Mouse (Mus musculus) kidney, embryonic 14.5 days (tissue): ENCODE measurements around the gene Zfp617. TPM values are rescaled to one million over a fixed set of nuclear protein-coding genes. Genes with fewer than 3 reads are reported as not detected.
"Not testable (repeated sequence)": the region's sequence is repeated elsewhere in the genome, so short reads cannot be mapped to it uniquely, and the experiment has no call there.

Experiments used
- ATAC-seq: fragments of 200-750 bp; cut with Nextera tagmentation; 2 replicates; pipeline ENCODE4 v1.8.0; 2017; ENCODE audit warnings: moderate number of reproducible peaks, mild to moderate bottlenecking, moderate TSS enrichment, moderate library complexity; ENCODE audit not compliant: low FRiP score, low TSS enrichment
- H3K27ac ChIP-seq: fragments of 300-500 bp; sonication (generic); 2 replicates; pipeline ENCODE4 v1.5.1; 2014; ENCODE audit warnings: low read depth, mild to moderate bottlenecking, low read length, moderate library complexity, mixed read lengths
- H3K27me3 ChIP-seq: fragments of 300-500 bp; sonication (generic); 2 replicates; pipeline ENCODE4 v1.6.1; 2014; ENCODE audit warnings: mild to moderate bottlenecking, low read length; ENCODE audit not compliant: control insufficient read depth, insufficient read depth
- H3K36me3 ChIP-seq: fragments of 300-500 bp; sonication (generic); 2 replicates; pipeline ENCODE4 v1.6.1; 2014; ENCODE audit warnings: low read length, mixed read lengths; ENCODE audit not compliant: control insufficient read depth, insufficient read depth
- H3K4me1 ChIP-seq: fragments of 300-500 bp; sonication (generic); 2 replicates; pipeline ENCODE4 v1.6.1; 2014; ENCODE audit warnings: low read length, mixed read lengths; ENCODE audit not compliant: control insufficient read depth, insufficient read depth
- H3K4me2 ChIP-seq: fragments of 300-500 bp; sonication (generic); replicated peaks from 2 replicates; pipeline ENCODE4 v1.6.1; 2014; ENCODE audit warnings: low read depth, mild to moderate bottlenecking, low read length
- H3K4me3 ChIP-seq: fragments of 300-500 bp; sonication (generic); 2 replicates; pipeline ENCODE4 v1.5.1; 2014; ENCODE audit warnings: mild to moderate bottlenecking, low read length
- H3K9ac ChIP-seq: fragments of 300-500 bp; sonication (generic); 2 replicates; pipeline ENCODE4 v1.6.1; 2014; ENCODE audit warnings: low read depth, mild to moderate bottlenecking, low read length, moderate library complexity
- H3K9me3 ChIP-seq: fragments of 300-500 bp; sonication (generic); 2 replicates; pipeline ENCODE4 v1.6.1; 2016; ENCODE audit warnings: low read length; ENCODE audit not compliant: control insufficient read depth
- WGBS: fragments of 180-500 bp; shearing (Covaris S2); extraction: QIAGEN DNeasy Blood & Tissue Kit; methylation state at CpG from one replicate; pipeline ENCODE4 v1.1.7; 2014; 5-methylcytosine and 5-hydroxymethylcytosine counted together
- polyA plus RNA-seq: library from polyadenylated mRNA; unstranded; fragments of >200 nt; fragmentation: Nextera tagmentation; extraction: Ambion mirVana; gene quantifications from 2 replicates; pipeline ENCODE4 v1.2.1, GENCODE M21; 2014

Gene Zfp617
- polyA plus RNA-seq, 1 experiment from 2014 or later, result 29.1 TPM

- H3K9me3 ChIP-seq, result no peaks in the 10 kb centered on the region
- WGBS, result 92% methylated on average over 2 of the region's 2 CpGs
- H3K9ac ChIP-seq, result no peak overlapping the region
- no peak overlapping the region for H3K4me3 ChIP-seq
- no peak overlapping the region for H3K27ac ChIP-seq
- no peaks in the 10 kb centered on the region for H3K4me1 ChIP-seq
- no peaks in the 10 kb centered on the region for H3K27me3 ChIP-seq
- H3K36me3 ChIP-seq, result peaks cover 16% of the 10 kb centered on the region; the same call in 1 of the 2 replicates
- no peak overlapping the region for H3K4me2 ChIP-seq
- ATAC-seq, result no peak
Measured at GRCm38 (mm10) chr8:71912286-71912685, 3.9 kb downstream of the Zfp617 start.

- no peaks in the 10 kb centered on the region for H3K9me3 ChIP-seq
- peak overlapping the region; percentile 72 for H3K4me3 ChIP-seq
- peak overlapping the region; percentile 88 for H3K9ac ChIP-seq
- WGBS, result under 1% methylated on average over 57 of the region's 57 CpGs
- H3K27me3 ChIP-seq, result no peaks in the 10 kb centered on the region
- ATAC-seq, result peak; percentile 100
- H3K27ac ChIP-seq, result peak overlapping the region; percentile 98
- no peaks in the 10 kb centered on the region; the same call in 1 of the 2 replicates for H3K36me3 ChIP-seq
- H3K4me1 ChIP-seq, result no peaks in the 10 kb centered on the region
- peak overlapping the region; percentile 62 for H3K4me2 ChIP-seq
Measured at GRCm38 (mm10) chr8:71922567-71923401, 14.3 kb downstream of the Zfp617 start.

GRCm38 (mm10) chr8:71925791-71926190 is 17.4 kb downstream of the Zfp617 start:
- Histone ChIP-seq H3K27me3 (no peaks in the 10 kb centered on the region), H3K4me2 (no peak overlapping the region), H3K9ac (no peak overlapping the region), H3K4me3 (no peak overlapping the region), H3K27ac (no peak overlapping the region), H3K4me1 (no peaks in the 10 kb centered on the region), H3K9me3 (no peaks in the 10 kb centered on the region), H3K36me3 (peaks cover 19% of the 10 kb centered on the region)
- WGBS, result 94% methylated on average over 5 of the region's 5 CpGs
- ATAC-seq, result no peak

- WGBS, result 95% methylated on average over 3 of the region's 3 CpGs
- no peaks in the 10 kb centered on the region for H3K4me1 ChIP-seq
- H3K4me2 ChIP-seq, result no peak overlapping the region
- H3K9me3 ChIP-seq, result 0 out of 2 replicates have a peak, but pooled peaks cover 2% of the 10 kb centered on the region
- ATAC-seq, result no peak
- H3K36me3 ChIP-seq, result peaks cover 25% of the 10 kb centered on the region
- no peak overlapping the region for H3K4me3 ChIP-seq
- H3K27ac ChIP-seq, result no peak overlapping the region
- no peak overlapping the region for H3K9ac ChIP-seq
- H3K27me3 ChIP-seq, result no peaks in the 10 kb centered on the region
Measured at GRCm38 (mm10) chr8:71926551-71926950, 18.1 kb downstream of the Zfp617 start.

GRCm38 (mm10) chr8:71927779-71928178 is 19.3 kb downstream of the Zfp617 start:
- no peak overlapping the region for H3K9ac ChIP-seq
- no peaks in the 10 kb centered on the region for H3K4me1 ChIP-seq
- no peak overlapping the region for H3K4me3 ChIP-seq
- H3K27ac ChIP-seq, result no peak overlapping the region
- H3K36me3 ChIP-seq, result peaks cover 29% of the 10 kb centered on the region
- H3K9me3 ChIP-seq, result 0 out of 2 replicates have a peak, but pooled peaks cover 3% of the 10 kb centered on the region
- no peaks in the 10 kb centered on the region for H3K27me3 ChIP-seq
- no peak overlapping the region for H3K4me2 ChIP-seq
- no peak for ATAC-seq

GRCm38 (mm10) chr8:71938037-71938436 is 29.6 kb downstream of the Zfp617 start:
- not testable (repeated sequence) for H3K4me1 ChIP-seq, H3K36me3 ChIP-seq, H3K4me2 ChIP-seq, H3K4me3 ChIP-seq, H3K9ac ChIP-seq, H3K27me3 ChIP-seq, H3K9me3 ChIP-seq, H3K27ac ChIP-seq, ATAC-seq
- WGBS, result 86% methylated on average over 2 of the region's 2 CpGs

GRCm38 (mm10) chr8:71940293-71941208 is 32.1 kb downstream of the Zfp617 start:
- no peaks in the 10 kb centered on the region for H3K9me3 ChIP-seq
- H3K4me3 ChIP-seq, result no peak overlapping the region
- H3K9ac ChIP-seq, result no peak overlapping the region
- H3K4me1 ChIP-seq, result no peaks in the 10 kb centered on the region
- 81% methylated on average over 2 of the region's 2 CpGs for WGBS
- H3K4me2 ChIP-seq, result no peak overlapping the region
- no peak for ATAC-seq
- H3K27me3 ChIP-seq, result no peaks in the 10 kb centered on the region
- H3K27ac ChIP-seq, result no peak overlapping the region
- no peaks in the 10 kb centered on the region for H3K36me3 ChIP-seq

- no peak for ATAC-seq
- Histone ChIP-seq H3K9me3 (no peaks in the 10 kb centered on the region), H3K4me3 (no peak overlapping the region), H3K4me1 (no peaks in the 10 kb centered on the region), H3K36me3 (no peaks in the 10 kb centered on the region), H3K4me2 (no peak overlapping the region), H3K27me3 (no peaks in the 10 kb centered on the region), H3K27ac (no peak overlapping the region), H3K9ac (no peak overlapping the region)
- WGBS, result 81% methylated on average over 1 of the region's 1 CpGs
Measured at GRCm38 (mm10) chr8:71941776-71942175, 33.3 kb downstream of the Zfp617 start.

- Histone ChIP-seq H3K27me3 (no peaks in the 10 kb centered on the region), H3K4me3 (no peak overlapping the region), H3K4me1 (0 out of 2 replicates have a peak, but pooled peaks cover 4% of the 10 kb centered on the region), H3K4me2 (no peak overlapping the region), H3K36me3 (no peaks in the 10 kb centered on the region), H3K9me3 (no peaks in the 10 kb centered on the region), H3K27ac (no peak overlapping the region), H3K9ac (no peak overlapping the region)
- ATAC-seq, result no peak
- 89% methylated on average over 5 of the region's 5 CpGs for WGBS
Measured at GRCm38 (mm10) chr8:71948624-71949023, 40.2 kb downstream of the Zfp617 start.
